Mouse (Mus musculus) lung, postnatal 0 days (tissue): ENCODE results near the gene Gm48552.

ENCODE experiments used
- CTCF ChIP-seq: IDR thresholded peaks from 2 replicates; pipeline ENCODE4 v1.5.1; 2016; ENCODE audit warnings: antibody characterized with exemption, mild to moderate bottlenecking
- EP300 ChIP-seq: IDR thresholded peaks from 2 replicates; pipeline ENCODE4 v1.6.1; 2016; ENCODE audit warnings: antibody characterized with exemption, mild to moderate bottlenecking, control low read depth

DNA sequence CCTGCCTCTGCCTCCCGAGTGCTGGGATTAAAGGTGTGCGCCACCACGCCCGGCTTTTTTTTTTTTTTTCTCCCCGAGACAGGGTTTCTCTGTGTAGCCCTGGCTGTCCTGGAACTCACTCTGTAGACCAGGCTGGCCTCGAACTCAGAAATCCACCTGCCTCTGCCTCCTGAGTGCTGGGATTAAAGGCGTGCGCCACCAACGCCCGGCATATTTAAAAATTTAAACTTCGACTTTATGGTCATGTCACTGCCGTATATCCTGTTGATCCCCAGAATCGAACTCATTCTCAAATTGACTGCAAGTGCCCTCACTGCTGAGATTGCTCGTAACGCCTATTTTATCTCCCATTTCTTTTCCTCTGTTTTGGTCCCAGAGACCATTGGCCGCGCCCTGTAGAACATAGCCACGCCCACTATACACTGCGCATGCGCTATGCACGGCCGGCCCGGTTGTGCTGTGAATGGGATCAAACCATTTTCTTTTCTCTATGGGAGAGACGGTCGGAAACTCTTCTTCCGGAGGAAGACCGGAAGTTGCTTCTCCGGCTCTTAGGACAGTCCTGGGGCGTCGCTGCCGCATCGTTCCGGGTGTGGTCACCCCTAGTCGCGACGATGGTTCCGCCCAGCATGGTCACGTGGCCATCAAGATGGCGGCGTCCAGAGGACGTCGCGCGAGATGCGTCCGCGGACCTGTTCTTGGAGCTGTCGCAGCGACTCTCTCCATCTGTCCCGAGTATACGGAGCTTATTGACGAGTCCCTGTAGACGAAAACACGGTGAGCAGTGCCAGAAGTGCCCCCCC is 4.8 kb upstream of the Gm48552 start, which contains the start of the genes Dohh and Gm48551:
- peak; percentile 18; the same call in 1 of the 2 replicates for TF ChIP-seq CTCF
- peak; percentile 86 for TF ChIP-seq EP300
